Mouse (Mus musculus): ENCODE measurements around the gene Hils1. TPM values are rescaled to one million over a fixed set of nuclear protein-coding genes. Genes with fewer than 3 reads are reported as not detected.

Gene Hils1
- total and polyA plus RNA-seq, 3 experiments, result 0.25 TPM; not detected in 2

- intact Hi-C loops (cut with DNase I), result loop anchor here (1.0 kb wide), 2 partner anchors 31 to 104 kb away; no protein-coding TSS in a partner anchor
- TF ChIP-seq POLR2A (IDR thresholded peaks at IDR 0.05; ENCODE audit: insufficient read depth, low read depth, low read length), result no peak
- peak; percentile 69 for TF ChIP-seq CTCF (IDR thresholded peaks at IDR 0.05)
- TF ChIP-seq EP300 (IDR thresholded peaks at IDR 0.05; ENCODE audit: insufficient read depth, low read depth, low read length), result 0 out of 2 replicates have a peak, but pooled peaks have one; percentile 17
- H3K79me2 ChIP-seq (replicated peaks; ENCODE audit: control insufficient read depth, insufficient read depth, low read length), result no peaks in the 10 kb centered on the region
- no peak overlapping the region for H3K9ac ChIP-seq (ENCODE audit: low read depth, low read length)
- H3K36me3 ChIP-seq (ENCODE audit: control insufficient read depth, insufficient read depth, low read length), result no peaks in the 10 kb centered on the region
- DNase-seq, result peak; percentile 69 to 74
- H3K27me3 ChIP-seq (ENCODE audit: control insufficient read depth, insufficient read depth, low read length), result no peaks in the 10 kb centered on the region
- no peak overlapping the region for H3K27ac ChIP-seq
- no peak overlapping the region for H3K4me3 ChIP-seq
- H3K4me1 ChIP-seq (ENCODE audit: control insufficient read depth, insufficient read depth, low read length), result no peaks in the 10 kb centered on the region; the same call in 1 of the 2 replicates
- WGBS, result 56% methylated on average over 15 of the region's 15 CpGs
Measured at GRCm38 (mm10) chr11:94970210-94970943, 3.0 kb downstream of the Hils1 start.

GRCm38 (mm10) chr11:94971895-94972615, 4.7 kb downstream of the Hils1 start:
- 50% methylated on average over 16 of the region's 16 CpGs for WGBS
- H3K9ac ChIP-seq (ENCODE audit: low read depth, low read length), result peak overlapping the region; percentile 58
- H3K36me3 ChIP-seq (ENCODE audit: control insufficient read depth, insufficient read depth, low read length), result no peaks in the 10 kb centered on the region
- intact Hi-C loops (cut with DNase I), result no loop called here
- H3K4me1 ChIP-seq (ENCODE audit: control insufficient read depth, insufficient read depth, low read length), result peaks cover 1% of the 10 kb centered on the region
- TF ChIP-seq CTCF (IDR thresholded peaks at IDR 0.05), result no peak
- H3K27me3 ChIP-seq (ENCODE audit: control insufficient read depth, insufficient read depth, low read length), result no peaks in the 10 kb centered on the region
- DNase-seq, result peak in 1 of 2 experiments; percentile 20
- H3K27ac ChIP-seq, result peak overlapping the region; percentile 95
- no peaks in the 10 kb centered on the region for H3K79me2 ChIP-seq (replicated peaks; ENCODE audit: control insufficient read depth, insufficient read depth, low read length)
- peak overlapping the region; percentile 41 for H3K4me3 ChIP-seq

GRCm38 (mm10) chr11:94972887-94973286, 5.5 kb downstream of the Hils1 start:
- 44% methylated on average over 5 of the region's 5 CpGs for WGBS
- Histone ChIP-seq H3K27ac (peak overlapping the region; percentile 95), H3K4me3 (peak overlapping the region; percentile 41), H3K27me3 (ENCODE audit: control insufficient read depth, insufficient read depth, low read length) (no peaks in the 10 kb centered on the region), H3K9ac (ENCODE audit: low read depth, low read length) (peak overlapping the region; percentile 68), H3K79me2 (replicated peaks; ENCODE audit: control insufficient read depth, insufficient read depth, low read length) (no peaks in the 10 kb centered on the region), H3K4me1 (ENCODE audit: control insufficient read depth, insufficient read depth, low read length) (peaks cover 1% of the 10 kb centered on the region), H3K36me3 (ENCODE audit: control insufficient read depth, insufficient read depth, low read length) (no peaks in the 10 kb centered on the region)
- TF ChIP-seq POLR2A (IDR thresholded peaks at IDR 0.05; ENCODE audit: insufficient read depth, low read depth, low read length), result no peak
- no peak for TF ChIP-seq CTCF (IDR thresholded peaks at IDR 0.05)
- no peak for TF ChIP-seq EP300 (IDR thresholded peaks at IDR 0.05; ENCODE audit: insufficient read depth, low read depth, low read length)
- intact Hi-C loops (cut with DNase I), result no loop called here
- DNase-seq, result peak in 1 of 2 experiments; percentile 34

- Histone ChIP-seq H3K79me2 (replicated peaks; ENCODE audit: control insufficient read depth, insufficient read depth, low read length) (no peaks in the 10 kb centered on the region), H3K27me3 (ENCODE audit: control insufficient read depth, insufficient read depth, low read length) (no peaks in the 10 kb centered on the region), H3K9ac (ENCODE audit: low read depth, low read length) (peak overlapping the region; percentile 68), H3K4me3 (peak overlapping the region; percentile 41), H3K27ac (peak overlapping the region; percentile 95), H3K36me3 (ENCODE audit: control insufficient read depth, insufficient read depth, low read length) (no peaks in the 10 kb centered on the region), H3K4me1 (ENCODE audit: control insufficient read depth, insufficient read depth, low read length) (peaks cover 1% of the 10 kb centered on the region)
- intact Hi-C loops (cut with DNase I), result no loop called here
- WGBS, result 49% methylated on average over 4 of the region's 4 CpGs
- DNase-seq, result peak in 1 of 2 experiments; percentile 57
- no peak for TF ChIP-seq CTCF (IDR thresholded peaks at IDR 0.05)
- 0 out of 2 replicates have a peak, but pooled peaks have one; percentile 44 for TF ChIP-seq EP300 (IDR thresholded peaks at IDR 0.05; ENCODE audit: insufficient read depth, low read depth, low read length)
- peak; percentile 68 for TF ChIP-seq POLR2A (IDR thresholded peaks at IDR 0.05; ENCODE audit: insufficient read depth, low read depth, low read length)
Measured at GRCm38 (mm10) chr11:94973313-94973712, 5.9 kb downstream of the Hils1 start.

GRCm38 (mm10) chr11:94974951-94975350, 7.6 kb downstream of the Hils1 start:
- Histone ChIP-seq H3K36me3 (ENCODE audit: control insufficient read depth, insufficient read depth, low read length) (no peaks in the 10 kb centered on the region), H3K27me3 (ENCODE audit: control insufficient read depth, insufficient read depth, low read length) (no peaks in the 10 kb centered on the region), H3K4me3 (peak overlapping the region; percentile 45), H3K79me2 (replicated peaks; ENCODE audit: control insufficient read depth, insufficient read depth, low read length) (no peaks in the 10 kb centered on the region), H3K4me1 (ENCODE audit: control insufficient read depth, insufficient read depth, low read length) (peaks cover 1% of the 10 kb centered on the region), H3K9ac (ENCODE audit: low read depth, low read length) (peak overlapping the region; percentile 47), H3K27ac (peak overlapping the region; percentile 95)
- TF ChIP-seq POLR2A (IDR thresholded peaks at IDR 0.05; ENCODE audit: insufficient read depth, low read depth, low read length) (no peak), CTCF (IDR thresholded peaks at IDR 0.05) (no peak), EP300 (IDR thresholded peaks at IDR 0.05; ENCODE audit: insufficient read depth, low read depth, low read length) (peak; percentile 91)
- intact Hi-C loops (cut with DNase I), result no loop called here
- WGBS, result 24% methylated on average over 2 of the region's 2 CpGs
- DNase-seq, result peak in 1 of 2 experiments; percentile 63

Measured in heart, adult 2 months (tissue).